Mouse (Mus musculus) layer of hippocampus, postnatal 36 days (tissue): ENCODE measurements around the gene Cask. TPM values are rescaled to one million over a fixed set of nuclear protein-coding genes. Genes with fewer than 3 reads are reported as not detected.
"Not testable (repeated sequence)": the region's sequence is repeated elsewhere in the genome, so short reads cannot be mapped to it uniquely, and the experiment has no call there.

Experiments
- DNase-seq, 2 experiments: peaks; one replicate each; pipeline ENCODE4 v3.0.0; 2022
- total RNA-seq, 2 experiments: library from RNA; stranded (reverse); gene quantifications; 2 replicates each; pipeline ENCODE4 v1.2.3; 2021

The Cask gene
- 10 to 100 TPM; 81.2 to 84.8 TPM for total RNA-seq

- DNase-seq, result no peak
Observed at GRCm38 (mm10) chrX:13851285-13851684, at the start of gene Cask. TSS of gene Cask (minus strand) at chrX:13851367.

DNA sequence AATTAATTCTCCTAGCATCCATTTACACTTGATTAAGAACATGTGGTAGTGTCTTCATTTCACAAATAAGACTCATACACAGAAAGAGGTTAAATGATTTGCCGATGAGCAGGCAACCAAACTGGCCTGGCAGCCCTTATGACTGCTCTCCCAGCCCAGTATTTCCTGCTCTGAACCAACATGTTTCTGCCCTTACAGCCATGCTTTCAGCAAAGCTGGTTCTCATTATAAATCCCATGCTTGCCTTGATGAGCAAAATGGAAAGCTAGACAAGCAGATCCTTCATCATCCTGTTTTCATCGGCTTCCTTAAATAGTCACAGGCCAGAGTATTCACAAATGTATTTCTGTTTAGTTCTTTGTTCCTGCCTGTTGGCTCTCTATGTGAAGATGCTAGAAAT is 38.8 kb upstream of the Cask start:
- DNase-seq, result no peak

DNA sequence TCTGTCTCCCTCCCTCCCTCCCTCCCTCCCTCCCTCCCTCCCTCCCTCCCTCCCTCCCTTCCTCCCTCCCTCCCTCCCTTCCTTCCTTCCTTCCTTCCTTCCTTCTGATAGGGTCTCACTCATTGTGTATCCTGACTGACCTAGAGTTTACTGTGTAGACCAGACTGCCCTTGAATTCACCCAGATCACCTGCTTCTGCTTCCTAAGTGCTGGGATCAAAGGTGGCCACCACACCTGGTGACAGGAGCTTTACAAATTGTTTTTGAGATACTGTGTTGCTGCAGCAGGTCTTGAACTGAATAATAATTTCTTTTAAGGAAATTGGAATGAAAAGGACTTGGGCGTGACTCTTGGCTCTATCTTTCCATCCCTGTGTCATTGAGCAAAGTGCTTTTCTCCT is 33.2 kb upstream of the Cask start:
- no peak for DNase-seq

DNA sequence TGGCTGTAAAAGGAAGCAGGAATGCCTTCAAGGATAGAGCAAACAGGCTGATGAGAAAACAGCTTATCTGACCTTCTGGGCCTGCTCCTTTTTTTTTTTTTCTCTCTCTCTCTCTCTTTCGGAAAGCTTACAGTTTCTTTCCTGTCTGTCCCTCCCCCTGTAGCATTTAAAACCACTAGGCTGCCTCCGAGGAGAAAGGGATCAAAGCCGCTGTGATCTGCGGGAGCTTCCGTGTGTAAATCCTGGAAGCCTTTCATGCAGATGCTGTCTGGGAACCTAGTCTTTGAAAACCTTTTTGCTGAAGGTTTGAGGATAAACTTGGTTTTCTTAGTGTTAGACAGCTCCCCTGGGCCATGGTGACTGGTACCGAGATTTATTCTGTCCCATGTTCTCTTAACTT is 30.8 kb upstream of the Cask start:
- no peak for DNase-seq

DNA sequence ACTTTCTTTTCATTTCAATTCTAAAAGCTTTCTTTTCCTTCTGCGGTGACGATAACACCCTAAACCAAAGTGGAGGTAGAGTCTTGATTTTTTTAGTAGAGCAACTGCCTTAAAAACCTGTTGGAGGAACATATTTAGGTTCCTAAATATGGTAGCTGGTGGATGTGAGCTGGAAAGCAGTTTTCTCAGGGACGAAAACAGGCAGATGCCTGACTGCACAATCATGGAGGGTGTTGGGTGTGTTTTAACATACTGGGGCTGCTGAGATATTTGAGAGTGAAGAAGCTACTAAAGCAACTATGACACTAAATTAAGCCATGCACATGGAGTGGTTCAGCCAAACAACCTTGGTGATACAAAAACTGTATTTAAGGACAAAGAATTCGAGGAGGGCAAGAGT is 9.0 kb upstream of the Cask start:
- DNase-seq, result no peak

DNA sequence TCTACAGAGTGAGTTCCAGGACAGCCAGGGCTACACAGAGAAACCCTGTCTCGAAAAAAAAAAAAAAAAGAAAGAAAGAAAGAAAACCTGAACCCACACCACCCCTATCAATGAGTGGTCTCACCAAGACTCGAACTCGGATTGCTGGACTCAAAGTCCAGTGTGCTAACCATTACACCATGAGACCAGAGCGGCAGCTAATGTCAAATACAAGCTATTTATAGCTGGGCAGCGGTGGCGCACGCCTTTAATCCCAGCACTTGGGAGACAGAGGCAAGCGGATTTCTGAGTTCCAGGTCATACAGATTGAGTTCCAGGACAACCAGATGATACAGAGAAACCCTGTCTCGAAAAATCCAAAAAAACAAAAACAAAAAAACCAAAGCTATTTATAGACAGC is 7.9 kb upstream of the Cask start:
- DNase-seq, result no peak

DNA sequence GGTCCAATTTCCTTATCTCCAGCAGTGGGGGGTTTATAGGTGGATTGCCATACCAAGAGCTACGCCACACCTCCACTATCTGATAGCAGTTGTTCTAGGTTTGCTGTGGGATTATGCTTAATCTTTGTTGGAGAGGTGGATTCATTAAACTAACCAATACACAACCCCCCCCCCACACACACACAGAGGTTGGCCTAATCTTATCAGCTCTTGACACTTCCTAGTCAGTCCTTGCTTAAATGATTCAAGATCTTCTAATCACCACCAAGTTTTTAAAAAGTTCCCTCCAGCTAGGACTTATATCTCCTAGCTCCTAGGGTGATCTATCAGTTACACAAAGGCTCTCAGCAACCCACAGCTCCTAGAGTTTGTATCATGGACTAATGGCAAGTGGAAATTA is 2.7 kb downstream of the Cask start:
- no peak for DNase-seq

- peak in 1 of 2 experiments; percentile 4 for DNase-seq
Observed at GRCm38 (mm10) chrX:13847502-13847851, 3.7 kb downstream of the Cask start.

- DNase-seq, result peak; percentile 86 to 91
Observed at GRCm38 (mm10) chrX:13846653-13847501, 4.3 kb downstream of the Cask start.

DNA sequence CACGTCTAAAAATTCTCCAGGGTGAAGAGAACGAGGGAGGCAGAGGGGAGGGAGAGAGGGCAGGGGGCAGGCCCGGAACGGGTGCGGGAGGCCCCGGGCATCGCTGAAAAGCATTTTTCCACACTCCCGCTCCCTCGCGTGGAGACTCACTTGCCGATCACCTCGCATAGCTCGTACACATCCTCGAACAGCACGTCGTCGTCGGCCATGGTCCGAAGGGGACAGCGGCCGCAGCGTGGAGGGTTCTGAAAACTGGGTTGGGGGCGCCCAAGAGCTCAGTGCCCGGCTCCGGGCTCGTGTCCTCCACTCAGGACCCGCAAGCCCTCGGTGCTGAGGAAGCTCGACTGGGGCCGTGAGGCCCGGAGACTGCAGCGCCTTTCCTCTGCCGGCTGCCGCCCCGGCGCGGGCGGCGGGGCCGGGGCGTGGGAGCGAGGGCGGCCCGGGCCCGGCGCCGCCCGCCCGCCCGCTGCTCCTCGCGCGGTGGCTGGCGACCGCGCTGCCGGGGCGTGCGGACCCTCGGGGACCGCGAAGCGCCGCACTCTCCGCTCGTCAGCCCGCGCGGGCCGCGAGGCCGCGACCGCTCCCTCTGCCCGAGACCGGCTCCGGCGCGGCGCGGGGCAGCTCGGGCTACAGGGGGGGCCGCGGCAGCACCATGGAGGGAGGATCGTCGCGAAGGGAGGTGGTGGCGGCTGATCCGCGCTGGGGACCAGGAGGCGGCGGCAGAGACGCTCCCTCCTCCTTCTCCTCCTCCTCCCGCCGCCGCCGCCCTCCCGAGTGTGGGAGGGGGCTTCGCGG is 5.1 kb downstream of the Cask start:
- peak; percentile 39 to 45 for DNase-seq

- DNase-seq, result peak; percentile 14 to 15
Observed at GRCm38 (mm10) chrX:13845141-13845857, 5.9 kb downstream of the Cask start.

DNA sequence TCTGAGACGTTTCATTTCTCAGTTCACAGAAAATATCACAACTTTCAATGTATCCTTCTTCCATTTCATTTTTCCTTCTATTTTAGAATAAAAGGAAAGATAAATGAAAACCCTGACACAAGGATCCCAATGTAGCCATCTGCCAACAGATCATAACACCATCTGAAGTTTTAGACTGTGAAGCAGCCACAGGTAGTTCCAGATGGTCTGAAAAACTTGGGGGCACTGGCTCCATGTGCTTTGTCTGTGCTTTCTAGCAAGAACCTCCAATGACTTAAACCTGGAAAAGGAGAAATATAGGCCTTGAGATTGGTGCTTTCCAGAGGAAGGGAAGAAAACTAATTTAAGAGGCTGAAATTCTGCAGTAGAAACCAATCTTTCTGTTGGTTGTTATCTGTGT is 28.4 kb downstream of the Cask start:
- DNase-seq, result peak in 1 of 2 experiments; percentile 4

DNA sequence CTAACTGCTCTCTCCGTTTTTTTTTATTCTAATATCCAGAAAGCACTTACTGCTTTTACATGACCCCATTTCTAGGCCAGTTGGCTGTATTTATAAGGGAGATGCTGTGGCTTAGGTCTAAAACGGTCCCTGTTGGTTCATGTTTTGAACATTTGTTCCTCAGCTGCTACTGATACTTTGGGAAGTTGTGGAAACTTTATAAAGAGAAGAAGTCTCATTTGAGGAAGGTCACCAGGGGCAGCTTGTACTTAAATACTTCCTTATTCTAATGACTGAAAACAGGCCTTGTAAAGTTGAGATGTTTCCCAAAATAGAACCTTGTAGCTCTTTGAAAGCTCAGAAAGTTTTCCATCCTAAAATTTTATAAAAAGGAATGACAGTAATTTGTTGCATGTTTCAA is 52.4 kb downstream of the Cask start:
- no peak for DNase-seq

- DNase-seq, result no peak
Observed at GRCm38 (mm10) chrX:13765672-13766071, 85.5 kb downstream of the Cask start.

GRCm38 (mm10) chrX:13765024-13765423 is 86.1 kb downstream of the Cask start:
- no peak for DNase-seq

DNA sequence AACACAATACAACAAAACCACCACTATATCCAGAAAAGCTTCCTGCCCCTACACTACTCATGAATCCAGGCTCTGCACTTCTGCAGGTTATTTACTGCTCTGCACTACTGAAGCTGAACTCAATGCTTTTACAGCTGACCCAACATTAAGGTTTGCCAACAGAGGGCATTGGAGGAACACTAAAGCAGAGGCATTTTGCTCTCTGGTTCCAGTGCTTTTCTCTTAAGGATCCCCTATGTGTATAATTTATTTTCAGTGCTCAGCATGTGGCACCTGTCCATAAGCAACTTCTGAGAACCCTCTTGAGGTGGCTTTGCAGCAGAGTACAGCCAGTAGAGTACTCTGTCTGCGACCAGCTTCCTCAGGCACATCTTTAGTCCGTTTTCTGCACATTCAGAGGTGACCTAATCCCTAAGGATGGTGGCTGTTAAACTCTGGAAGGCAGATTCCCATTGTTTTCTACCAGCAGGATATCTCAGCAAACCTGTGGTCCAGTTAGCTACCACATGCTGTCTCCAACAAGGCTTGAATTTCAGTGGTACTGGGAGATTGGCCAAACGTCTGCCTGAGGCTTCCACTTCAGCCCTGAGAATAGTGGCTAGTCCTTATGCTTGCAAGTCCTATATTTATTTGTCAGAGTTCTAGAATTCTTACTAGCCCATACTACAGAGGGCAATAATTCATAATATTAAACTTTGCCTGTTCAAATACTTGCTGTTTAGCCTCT is 93.7 kb downstream of the Cask start:
- no peak for DNase-seq

DNA sequence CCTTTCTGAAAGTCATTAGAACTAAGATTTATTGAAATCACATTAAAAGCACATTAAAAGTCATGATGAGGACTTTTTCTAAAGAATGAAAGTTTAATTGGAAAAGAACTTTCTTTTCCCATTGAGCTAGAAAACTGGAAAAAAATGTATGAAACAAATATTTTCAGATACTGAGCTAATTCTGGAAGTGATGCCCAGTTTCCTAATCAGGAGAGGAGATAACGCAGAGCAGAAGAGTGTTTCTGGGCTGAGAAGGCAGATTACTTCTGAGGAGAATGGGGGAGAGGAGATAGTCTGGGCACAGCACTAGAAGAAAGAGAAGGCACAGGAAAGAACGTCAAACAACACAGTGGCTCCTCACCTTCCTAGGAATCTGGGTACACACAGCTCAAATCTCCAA is 110.1 kb downstream of the Cask start:
- DNase-seq, result no peak

DNA sequence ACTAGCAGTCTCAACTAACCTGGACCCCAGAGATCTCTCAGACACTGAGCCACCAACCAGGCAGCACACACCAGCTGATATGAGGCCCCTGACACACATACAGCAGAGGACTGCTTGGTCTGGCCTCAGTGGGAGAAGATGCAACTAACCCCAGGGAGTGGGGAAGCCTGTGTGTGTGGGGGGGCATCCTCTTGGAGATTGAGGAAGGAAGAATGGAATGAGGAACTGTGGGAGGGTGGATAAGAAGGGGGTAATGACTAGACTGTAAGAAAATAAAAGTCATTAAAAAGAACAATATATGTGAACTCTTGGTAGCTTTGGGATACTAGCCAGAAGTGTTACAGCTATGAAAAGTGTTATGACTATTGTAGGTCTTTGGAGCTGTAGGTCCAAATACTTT is 120.4 kb downstream of the Cask start:
- not testable (repeated sequence) for DNase-seq

- no peak for DNase-seq
Observed at GRCm38 (mm10) chrX:13729835-13730480, 121.2 kb downstream of the Cask start.

GRCm38 (mm10) chrX:13725573-13726403 is 125.4 kb downstream of the Cask start:
- DNase-seq, result no peak

- no peak for DNase-seq
Observed at GRCm38 (mm10) chrX:13720296-13720829, 130.8 kb downstream of the Cask start.
